Mouse (Mus musculus): Measurements from ENCODE around the gene Hist1h2bl.

GRCm38 (mm10) chr13:21722373-21722925, 6.5 kb upstream of the Hist1h2bl start:
- TF ChIP-seq EP300 (IDR thresholded peaks at IDR 0.05) (no peak), CTCF (IDR thresholded peaks at IDR 0.05) (no peak)

Measured in lung, postnatal 0 days (tissue).